Mouse (Mus musculus) neural tube, embryonic 12.5 days (tissue): ENCODE data around the gene H2afy. TPM values are rescaled to one million over a fixed set of nuclear protein-coding genes. Genes with fewer than 3 reads are reported as not detected.
A peak's percentile ranks its signal among the peaks of the same experiment; 100 is the strongest.

Experiments
- ATAC-seq: fragments of 200-750 bp; cut with Nextera tagmentation; 2 replicates; pipeline ENCODE4 v1.8.0; 2017; ENCODE audit warnings: low read depth, mild to moderate bottlenecking, moderate TSS enrichment, moderate library complexity; ENCODE audit not compliant: low FRiP score
- H3K27ac ChIP-seq: fragments of 300-500 bp; sonication (generic); 2 replicates; pipeline ENCODE4 v1.5.1; 2016
- H3K27me3 ChIP-seq: fragments of 300-500 bp; sonication (generic); replicated peaks from 2 replicates; pipeline ENCODE4 v1.6.1; 2016; ENCODE audit warnings: mild to moderate bottlenecking
- H3K36me3 ChIP-seq: fragments of 300-500 bp; sonication (generic); 2 replicates; pipeline ENCODE4 v1.6.1; 2016; ENCODE audit warnings: mild to moderate bottlenecking
- H3K4me1 ChIP-seq: fragments of 300-500 bp; sonication (generic); 2 replicates; pipeline ENCODE4 v1.6.1; 2016
- H3K4me2 ChIP-seq: fragments of 300-500 bp; sonication (generic); replicated peaks from 2 replicates; pipeline ENCODE4 v1.6.1; 2016; ENCODE audit warnings: mild to moderate bottlenecking
- H3K4me3 ChIP-seq: fragments of 300-500 bp; sonication (generic); 2 replicates; pipeline ENCODE4 v1.5.1; 2016
- H3K9ac ChIP-seq: fragments of 300-500 bp; sonication (generic); 2 replicates; pipeline ENCODE4 v1.6.1; 2016; ENCODE audit warnings: mild to moderate bottlenecking
- H3K9me3 ChIP-seq: fragments of 300-500 bp; sonication (generic); 2 replicates; pipeline ENCODE4 v1.6.1; 2016; ENCODE audit warnings: mild to moderate bottlenecking
- WGBS: fragments of 180-500 bp; shearing (Covaris S2); methylation state at CpG from one replicate; pipeline ENCODE4 v1.1.7; 2016; 5-methylcytosine and 5-hydroxymethylcytosine counted together
- polyA plus RNA-seq: library from polyadenylated mRNA; unstranded; fragments of >200 nt; fragmentation: Nextera tagmentation; extraction: Ambion mirVana; gene quantifications from 2 replicates; pipeline ENCODE4 v1.2.1, GENCODE M21; 2016

The H2afy gene
- polyA plus RNA-seq, 1 experiment from 2014 or later = 534 TPM

DNA sequence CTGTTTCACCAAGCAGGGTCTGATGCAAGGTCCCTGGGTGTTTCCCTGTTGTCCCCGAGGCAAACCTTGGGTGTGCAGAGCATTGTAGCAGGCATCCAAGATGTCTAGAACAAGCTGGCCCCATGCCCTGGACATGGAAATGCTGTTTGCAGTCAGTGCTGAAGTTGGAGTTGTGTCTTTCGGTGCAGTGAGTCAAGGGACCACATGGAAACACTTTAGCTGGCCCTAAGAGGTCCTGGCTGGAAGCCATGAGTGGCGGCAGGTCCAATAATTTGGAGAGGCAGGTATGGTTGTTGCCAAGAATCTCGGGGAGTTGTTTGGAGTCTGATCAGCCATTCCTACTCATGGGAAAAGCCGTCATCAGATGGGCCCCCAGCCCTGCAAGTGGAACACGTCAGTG is 27.6 kb upstream of the H2afy start:
- H3K9ac ChIP-seq = no peak overlapping the region
- no peaks in the 10 kb centered on the region for H3K36me3 ChIP-seq
- no peak overlapping the region for H3K4me2 ChIP-seq
- peaks cover 16% of the 10 kb centered on the region for H3K4me1 ChIP-seq
- H3K4me3 ChIP-seq = no peak overlapping the region
- no peaks in the 10 kb centered on the region for H3K27me3 ChIP-seq
- 75% methylated on average over 6 of the region's 6 CpGs for WGBS
- no peak for ATAC-seq
- H3K27ac ChIP-seq = no peak overlapping the region
- no peaks in the 10 kb centered on the region for H3K9me3 ChIP-seq

DNA sequence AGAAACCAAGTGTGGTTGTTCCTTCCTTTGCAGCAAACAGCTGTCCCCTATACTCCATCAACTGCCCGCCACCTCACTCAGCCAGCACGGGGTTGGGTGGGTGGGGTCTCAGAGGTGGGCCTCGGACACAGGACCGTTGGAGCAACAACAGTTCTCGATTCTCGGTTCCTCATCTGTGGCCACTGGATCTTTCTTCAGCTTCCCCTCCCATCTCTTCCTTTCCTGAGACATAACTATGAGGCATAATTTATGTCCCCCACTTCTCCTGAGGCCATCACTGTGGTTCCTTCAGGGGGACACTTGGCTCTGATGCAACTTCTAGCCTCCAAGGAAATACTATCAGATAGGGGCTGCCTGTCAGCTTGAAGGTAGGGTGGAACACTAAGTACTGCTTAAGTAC is 26.7 kb upstream of the H2afy start:
- no peak overlapping the region for H3K27ac ChIP-seq
- H3K36me3 ChIP-seq = no peaks in the 10 kb centered on the region
- WGBS = 88% methylated on average over 6 of the region's 6 CpGs
- peaks cover 8% of the 10 kb centered on the region for H3K4me1 ChIP-seq
- H3K4me2 ChIP-seq = no peak overlapping the region
- ATAC-seq = no peak
- H3K27me3 ChIP-seq = no peaks in the 10 kb centered on the region
- H3K9me3 ChIP-seq = no peaks in the 10 kb centered on the region
- H3K4me3 ChIP-seq = no peak overlapping the region
- H3K9ac ChIP-seq = no peak overlapping the region

DNA sequence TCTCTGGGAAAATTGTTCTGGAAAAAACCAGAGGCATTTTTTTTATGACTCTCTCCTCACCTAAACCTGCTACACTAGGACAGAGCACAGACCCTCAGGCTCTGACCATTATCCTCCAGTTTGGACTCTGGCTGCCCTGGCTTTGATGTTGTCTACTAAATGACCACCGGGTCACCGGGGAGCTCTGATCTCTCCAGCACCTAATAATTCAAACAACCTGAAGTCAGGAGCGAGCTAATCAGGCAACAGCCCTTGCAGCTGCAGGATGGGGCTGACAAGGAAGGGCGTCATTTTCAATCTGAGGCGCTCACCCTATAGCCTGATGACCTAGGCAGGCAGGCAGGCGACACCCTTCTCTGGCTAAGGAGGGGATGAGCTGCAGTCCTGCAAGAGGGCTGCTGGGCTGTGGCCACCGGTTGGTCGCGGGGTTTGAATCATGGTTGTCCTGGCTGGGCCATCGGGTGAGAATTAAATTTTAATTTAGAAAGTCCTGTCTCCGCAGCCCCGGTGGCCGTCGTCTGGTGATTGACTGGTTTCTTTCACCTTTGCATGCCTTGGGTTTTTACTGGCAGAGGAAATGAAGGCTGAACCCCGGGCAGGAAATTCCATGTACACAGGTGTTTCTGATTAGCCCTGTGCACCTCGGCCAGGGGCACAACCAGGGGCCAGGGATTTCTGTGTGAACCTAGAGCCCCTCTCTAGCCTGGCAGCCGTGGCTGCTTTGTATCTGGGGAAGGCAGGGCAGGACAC is 23.6 kb upstream of the H2afy start:
- H3K36me3 ChIP-seq = no peaks in the 10 kb centered on the region
- ATAC-seq = no peak
- H3K4me3 ChIP-seq = no peak overlapping the region
- H3K9me3 ChIP-seq = no peaks in the 10 kb centered on the region
- 39% methylated on average over 17 of the region's 17 CpGs for whole genome bisulfite sequencing
- H3K9ac ChIP-seq = no peak overlapping the region
- H3K4me2 ChIP-seq = no peak overlapping the region
- H3K27me3 ChIP-seq = no peaks in the 10 kb centered on the region
- peaks cover 8% of the 10 kb centered on the region for H3K4me1 ChIP-seq
- no peak overlapping the region for H3K27ac ChIP-seq

DNA sequence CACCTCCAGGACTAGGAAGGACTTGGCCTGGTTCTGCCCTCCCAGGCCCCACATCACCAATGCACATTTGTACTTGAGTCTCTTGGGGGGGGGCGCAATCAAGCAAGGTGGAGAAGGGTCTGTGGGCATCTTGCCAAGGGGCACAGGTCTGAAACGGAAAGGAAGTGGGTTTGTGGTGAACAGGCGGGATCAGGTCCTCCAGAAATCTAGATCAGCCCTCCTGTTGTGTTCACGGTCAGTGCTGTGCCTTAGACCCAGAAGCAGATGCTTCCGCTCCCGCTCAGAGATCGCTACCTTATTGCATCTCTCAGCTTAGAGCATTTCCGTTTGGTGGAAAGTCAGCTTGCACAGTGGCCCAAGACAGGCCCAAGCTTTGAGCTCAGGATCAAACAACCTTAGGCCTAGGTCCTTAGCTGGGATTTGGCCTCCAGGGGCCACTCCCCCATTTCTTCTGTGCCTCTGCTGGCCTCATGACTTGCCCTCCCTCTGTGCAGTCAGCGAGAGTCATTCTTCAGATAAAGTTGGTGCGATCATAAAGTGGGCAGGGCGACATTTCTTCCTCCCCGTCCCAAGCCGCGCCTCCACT is 22.9 kb upstream of the H2afy start:
- Histone ChIP-seq H3K4me3 (no peak overlapping the region), H3K4me1 (peaks cover 8% of the 10 kb centered on the region), H3K9me3 (no peaks in the 10 kb centered on the region), H3K4me2 (no peak overlapping the region), H3K9ac (no peak overlapping the region), H3K27me3 (no peaks in the 10 kb centered on the region), H3K36me3 (no peaks in the 10 kb centered on the region), H3K27ac (no peak overlapping the region)
- 62% methylated on average over 14 of the region's 14 CpGs for WGBS
- ATAC-seq = no peak

DNA sequence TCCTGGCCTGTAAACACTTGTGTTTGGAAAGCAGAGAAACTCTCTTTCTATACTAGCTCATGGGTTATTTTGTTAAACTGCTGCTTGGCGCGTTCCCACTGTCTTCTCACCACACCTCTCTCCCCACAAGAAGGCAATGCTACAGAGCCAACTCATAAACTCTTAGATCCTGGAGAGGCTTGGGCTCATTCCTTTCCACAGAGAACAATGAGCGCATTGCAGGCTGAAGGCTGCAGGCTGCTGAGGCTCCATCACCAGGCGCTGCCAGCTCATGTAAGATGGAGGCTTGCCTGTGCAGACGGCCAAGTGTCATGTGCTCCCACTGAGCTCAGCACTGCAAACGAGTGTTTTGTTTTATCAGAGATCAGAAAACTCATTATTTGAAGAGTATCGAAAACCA is 19.5 kb upstream of the H2afy start:
- Histone ChIP-seq H3K27ac (no peak overlapping the region), H3K9ac (no peak overlapping the region), H3K4me2 (no peak overlapping the region), H3K4me1 (peaks cover 8% of the 10 kb centered on the region), H3K36me3 (no peaks in the 10 kb centered on the region), H3K4me3 (no peak overlapping the region), H3K27me3 (no peaks in the 10 kb centered on the region), H3K9me3 (no peaks in the 10 kb centered on the region)
- 62% methylated on average over 7 of the region's 7 CpGs for WGBS
- no peak for ATAC-seq

DNA sequence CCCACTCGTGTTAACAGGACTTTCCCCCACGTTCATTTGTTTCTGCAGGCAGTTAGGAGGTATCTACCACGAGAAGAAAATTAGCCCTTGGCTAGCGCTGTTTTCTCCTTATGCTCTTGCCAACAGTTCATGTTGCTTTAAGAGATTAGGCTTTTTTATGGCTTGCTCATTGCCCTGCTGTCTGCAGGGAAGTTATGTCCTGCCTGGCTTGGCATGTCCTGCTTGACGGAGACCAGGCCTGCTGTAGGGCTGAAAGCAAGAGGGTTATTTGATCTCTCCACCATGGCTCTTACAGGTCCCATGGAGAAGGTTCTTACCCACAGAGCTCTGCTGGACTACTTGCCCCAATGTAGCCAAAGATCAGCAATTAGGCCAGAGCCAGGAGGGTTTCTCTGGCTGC is 18.9 kb upstream of the H2afy start:
- H3K4me1 ChIP-seq = peaks cover 6% of the 10 kb centered on the region
- no peak overlapping the region for H3K27ac ChIP-seq
- no peaks in the 10 kb centered on the region for H3K27me3 ChIP-seq
- H3K9me3 ChIP-seq = no peaks in the 10 kb centered on the region
- WGBS = 43% methylated on average over 5 of the region's 5 CpGs
- H3K36me3 ChIP-seq = no peaks in the 10 kb centered on the region
- H3K4me2 ChIP-seq = no peak overlapping the region
- no peak overlapping the region for H3K4me3 ChIP-seq
- no peak overlapping the region for H3K9ac ChIP-seq
- ATAC-seq = no peak

DNA sequence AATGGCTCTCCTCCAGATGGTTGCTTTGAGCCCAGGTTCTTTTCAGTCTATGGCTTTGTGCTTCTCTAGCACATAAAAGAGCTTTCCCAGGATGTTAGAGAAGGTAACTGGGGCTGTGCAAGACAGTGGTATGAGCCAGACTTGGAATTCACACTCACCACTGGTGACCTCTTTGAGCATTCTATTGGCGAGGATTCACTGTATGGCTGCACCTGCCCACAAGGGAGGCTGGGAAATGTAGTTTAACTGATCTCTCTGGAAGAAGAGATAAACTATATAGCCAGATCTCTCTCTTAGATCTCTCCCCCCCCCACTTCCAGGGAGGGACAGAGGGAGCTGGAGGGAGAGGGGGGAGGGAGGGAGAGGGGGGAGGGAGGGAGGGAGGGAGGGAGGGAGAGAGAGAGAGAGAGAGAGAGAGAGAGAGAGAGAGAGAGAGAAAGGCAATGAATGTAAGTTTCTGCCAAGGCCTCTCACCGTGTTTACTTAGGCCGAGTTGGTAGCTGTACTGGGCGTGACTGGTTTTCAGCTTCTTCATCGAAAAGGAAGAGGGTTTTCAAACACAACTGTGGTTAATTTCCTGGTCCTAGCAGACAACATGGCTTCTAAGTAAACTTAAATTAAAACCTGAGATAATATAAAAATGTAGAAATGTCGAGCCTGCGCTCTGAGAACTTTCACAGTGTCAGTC is 16.8 kb upstream of the H2afy start:
- Histone ChIP-seq H3K4me2 (no peak overlapping the region), H3K4me3 (no peak overlapping the region), H3K4me1 (no peaks in the 10 kb centered on the region), H3K27ac (no peak overlapping the region), H3K27me3 (no peaks in the 10 kb centered on the region), H3K36me3 (no peaks in the 10 kb centered on the region), H3K9ac (no peak overlapping the region), H3K9me3 (no peaks in the 10 kb centered on the region)
- 73% methylated on average over 7 of the region's 7 CpGs for WGBS
- no peak for ATAC-seq

DNA sequence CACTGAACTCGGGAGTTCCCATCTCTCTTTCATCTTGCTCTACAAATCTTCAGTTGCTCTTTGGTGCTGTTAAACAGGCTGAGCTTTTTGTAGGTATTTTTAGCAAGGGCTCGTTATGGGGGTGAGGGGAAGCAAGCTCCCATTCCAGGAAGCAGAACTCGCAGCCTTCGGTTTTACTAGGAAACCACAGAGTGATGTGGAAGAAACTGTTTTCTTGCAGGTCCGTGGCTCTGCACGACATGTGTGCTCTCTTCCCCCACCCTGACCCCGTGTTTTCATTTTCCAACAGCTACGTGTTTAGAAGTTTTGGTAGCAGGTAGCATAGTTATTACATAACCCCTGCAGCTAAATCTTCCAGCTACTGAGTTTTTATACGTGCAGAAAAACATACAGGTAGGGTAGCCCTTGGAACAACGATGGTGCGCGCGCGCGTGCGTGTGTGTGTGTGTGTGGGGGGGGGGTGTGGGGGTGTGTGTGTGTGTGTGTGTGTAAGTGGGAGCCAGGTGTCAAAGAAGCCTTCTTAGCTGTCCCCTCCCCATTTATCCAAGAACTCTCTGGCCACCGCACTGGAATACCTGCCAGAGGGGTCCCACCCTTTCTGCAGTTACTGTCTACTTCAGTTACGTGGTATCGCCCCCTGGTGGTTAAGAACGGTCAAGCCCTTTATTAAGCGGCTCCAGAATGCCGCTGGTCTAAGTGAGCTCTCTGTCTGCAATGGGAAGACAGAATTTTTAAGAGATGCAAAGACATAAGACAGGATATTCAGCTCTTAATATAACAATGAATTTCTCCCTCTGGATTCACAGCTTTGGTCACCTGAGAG is 15.5 kb upstream of the H2afy start:
- H3K4me2 ChIP-seq = no peak overlapping the region
- 0 out of 2 replicates have a peak, but pooled peaks have one; percentile 41 for ATAC-seq
- WGBS = 54% methylated on average over 22 of the region's 22 CpGs

DNA sequence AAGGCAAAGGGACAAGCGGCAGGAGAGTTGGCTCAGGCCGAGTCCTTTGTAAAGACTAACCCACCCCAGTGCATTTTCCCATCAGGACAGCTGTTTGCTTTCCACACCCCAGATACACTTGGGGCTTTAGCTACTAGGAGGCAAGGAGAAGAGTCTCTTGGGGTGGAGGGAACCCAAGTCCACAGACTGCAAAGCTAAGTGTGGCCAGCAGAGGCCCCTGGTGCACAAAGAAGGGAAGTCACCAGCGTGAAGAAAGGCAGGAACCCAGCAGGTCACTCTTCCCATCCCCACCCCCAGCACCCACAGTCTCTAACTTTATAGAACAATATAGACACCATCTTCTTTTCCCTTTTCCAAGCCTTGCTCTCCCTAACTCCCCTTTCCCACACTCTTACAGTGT is 9.4 kb upstream of the H2afy start:
- Histone ChIP-seq H3K27ac (no peak overlapping the region), H3K27me3 (no peaks in the 10 kb centered on the region), H3K9ac (no peak overlapping the region), H3K4me3 (no peak overlapping the region), H3K4me2 (no peak overlapping the region), H3K9me3 (no peaks in the 10 kb centered on the region), H3K4me1 (peaks cover 9% of the 10 kb centered on the region), H3K36me3 (no peaks in the 10 kb centered on the region)
- 34% methylated on average over 3 of the region's 3 CpGs for WGBS
- ATAC-seq = no peak

More for the DNA sequence above, 15.5 kb upstream of the H2afy start:
- Histone ChIP-seq H3K27ac (no peak overlapping the region), H3K27me3 (no peaks in the 10 kb centered on the region), H3K4me1 (no peaks in the 10 kb centered on the region), H3K9ac (no peak overlapping the region), H3K4me3 (no peak overlapping the region), H3K36me3 (no peaks in the 10 kb centered on the region), H3K9me3 (no peaks in the 10 kb centered on the region)

DNA sequence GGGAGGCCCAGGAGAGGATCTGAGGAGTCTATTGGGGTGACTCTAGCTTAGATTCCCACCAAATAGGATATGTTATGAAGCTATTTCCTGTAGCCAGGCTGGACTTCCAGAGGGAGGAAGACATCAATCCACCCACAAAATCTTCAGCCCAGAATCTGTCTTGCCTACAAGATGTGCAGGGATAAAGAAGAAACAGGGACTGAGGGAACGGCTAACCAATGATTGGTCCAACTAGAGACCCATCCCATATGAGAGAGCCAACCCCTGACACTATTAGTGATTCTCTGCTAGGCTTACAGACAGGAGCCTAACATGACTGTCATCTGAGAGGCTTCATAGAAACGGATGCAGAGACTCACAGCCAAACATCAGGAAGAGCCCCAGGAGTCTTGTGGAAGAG is 7.9 kb upstream of the H2afy start:
- Histone ChIP-seq H3K36me3 (no peaks in the 10 kb centered on the region), H3K4me1 (peaks cover 9% of the 10 kb centered on the region), H3K27ac (no peak overlapping the region), H3K9ac (no peak overlapping the region), H3K9me3 (no peaks in the 10 kb centered on the region), H3K27me3 (no peaks in the 10 kb centered on the region), H3K4me2 (no peak overlapping the region), H3K4me3 (no peak overlapping the region)
- WGBS = 58% methylated on average over 2 of the region's 2 CpGs
- no peak for ATAC-seq

DNA sequence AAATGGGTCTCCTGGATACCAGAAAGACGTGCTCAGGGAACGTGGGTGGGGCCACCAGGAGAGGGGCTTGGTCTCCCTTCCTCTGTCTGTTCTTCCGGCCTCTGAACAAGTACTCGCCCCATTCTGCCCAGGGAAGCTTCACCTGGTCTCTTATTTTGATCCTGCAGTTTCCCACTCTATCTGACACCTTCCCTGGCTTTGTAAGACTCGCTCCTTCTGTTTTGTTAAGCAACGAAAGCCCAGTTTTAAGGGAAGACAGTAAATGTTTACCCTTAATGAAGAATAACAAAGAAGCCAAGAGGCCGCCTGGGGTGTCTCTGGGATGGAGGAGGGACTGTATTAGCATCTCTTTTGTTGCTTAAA is 7.0 kb upstream of the H2afy start:
- Histone ChIP-seq H3K4me3 (no peak overlapping the region), H3K9me3 (no peaks in the 10 kb centered on the region), H3K4me2 (0 out of 2 replicates have a peak overlapping the region, but pooled peaks have one; percentile 10), H3K36me3 (no peaks in the 10 kb centered on the region), H3K4me1 (peaks cover 9% of the 10 kb centered on the region), H3K9ac (no peak overlapping the region), H3K27ac (no peak overlapping the region), H3K27me3 (no peaks in the 10 kb centered on the region)
- WGBS = 3% methylated on average over 7 of the region's 7 CpGs
- ATAC-seq = no peak
